Mouse (Mus musculus) heart, embryonic 14.5 days (tissue): ENCODE results near the gene Ninj1. TPM values are rescaled to one million over a fixed set of nuclear protein-coding genes. Genes with fewer than 3 reads are reported as not detected.

Experiments
- ATAC-seq: fragments of 200-750 bp; cut with Nextera tagmentation; 2 replicates; pipeline ENCODE4 v1.8.0; 2017; ENCODE audit warnings: low read depth, moderate TSS enrichment; ENCODE audit not compliant: insufficient number of reproducible peaks, insufficient read depth, low FRiP score
- H3K27ac ChIP-seq, 2 experiments: fragments of 200-500 bp in 1 of 2; fragments of 300-500 bp in 1 of 2; sonication (generic) in 1 of 2; replicated peaks in 1 of 2; 2 replicates each; pipeline ENCODE4 v1.5.1; 2012 to 2014; ENCODE audit warnings: low read depth in 2 of 2, low read length in 2 of 2, control low read depth in 1 of 2, mild to moderate bottlenecking in 1 of 2, mixed read lengths in 1 of 2; ENCODE audit not compliant: control insufficient read depth in 1 of 2, insufficient read depth in 1 of 2
- H3K27me3 ChIP-seq: fragments of 300-500 bp; sonication (generic); 2 replicates; pipeline ENCODE4 v1.6.1; 2014; ENCODE audit warnings: mild to moderate bottlenecking, low read length, control low read depth; ENCODE audit not compliant: control insufficient read depth, insufficient read depth
- H3K36me3 ChIP-seq: fragments of 300-500 bp; sonication (generic); 2 replicates; pipeline ENCODE4 v1.6.1; 2014; ENCODE audit warnings: mild to moderate bottlenecking, control low read depth, low read length, mixed read lengths; ENCODE audit not compliant: control insufficient read depth, insufficient read depth
- H3K4me1 ChIP-seq, 2 experiments: fragments of 200-500 bp in 1 of 2; fragments of 300-500 bp in 1 of 2; sonication (generic) in 1 of 2; 2 replicates each; pipeline ENCODE4 v1.6.1; 2012 to 2014; ENCODE audit warnings: low read length in 2 of 2, control low read depth in 1 of 2, mixed read lengths in 1 of 2; ENCODE audit not compliant: control insufficient read depth in 2 of 2, insufficient read depth in 2 of 2
- H3K4me2 ChIP-seq: fragments of 300-500 bp; sonication (generic); 2 replicates; pipeline ENCODE4 v1.6.1; 2014; ENCODE audit warnings: mild to moderate bottlenecking, low read length
- H3K4me3 ChIP-seq, 2 experiments: fragments of 200-500 bp in 1 of 2; fragments of 300-500 bp in 1 of 2; sonication (generic) in 1 of 2; 2 replicates each; pipeline ENCODE4 v1.5.1; 2012 to 2014; ENCODE audit warnings: low read length in 2 of 2, mild to moderate bottlenecking in 2 of 2, control low read depth in 1 of 2, low read depth in 1 of 2, moderate library complexity in 1 of 2; ENCODE audit not compliant: control insufficient read depth in 1 of 2, insufficient read depth in 1 of 2
- H3K9ac ChIP-seq: fragments of 300-500 bp; sonication (generic); 2 replicates; pipeline ENCODE4 v1.6.1; 2014; ENCODE audit warnings: mild to moderate bottlenecking, low read length
- H3K9me3 ChIP-seq: fragments of 300-500 bp; sonication (generic); 2 replicates; pipeline ENCODE4 v1.6.1; 2016; ENCODE audit warnings: low read length, control low read depth; ENCODE audit not compliant: control insufficient read depth
- WGBS: fragments of 180-500 bp; shearing (Covaris S2); extraction: QIAGEN DNeasy Blood & Tissue Kit; methylation state at CpG from one replicate; pipeline ENCODE4 v1.1.7; 2014; 5-methylcytosine and 5-hydroxymethylcytosine counted together
- polyA plus RNA-seq: library from polyadenylated mRNA; unstranded; fragments of >200 nt; fragmentation: Nextera tagmentation; extraction: Ambion mirVana; gene quantifications from 2 replicates; pipeline ENCODE4 v1.2.1, GENCODE M21; 2014

Gene Ninj1
- polyA plus RNA-seq, 1 experiment from 2014 or later, result 87.7 TPM

DNA sequence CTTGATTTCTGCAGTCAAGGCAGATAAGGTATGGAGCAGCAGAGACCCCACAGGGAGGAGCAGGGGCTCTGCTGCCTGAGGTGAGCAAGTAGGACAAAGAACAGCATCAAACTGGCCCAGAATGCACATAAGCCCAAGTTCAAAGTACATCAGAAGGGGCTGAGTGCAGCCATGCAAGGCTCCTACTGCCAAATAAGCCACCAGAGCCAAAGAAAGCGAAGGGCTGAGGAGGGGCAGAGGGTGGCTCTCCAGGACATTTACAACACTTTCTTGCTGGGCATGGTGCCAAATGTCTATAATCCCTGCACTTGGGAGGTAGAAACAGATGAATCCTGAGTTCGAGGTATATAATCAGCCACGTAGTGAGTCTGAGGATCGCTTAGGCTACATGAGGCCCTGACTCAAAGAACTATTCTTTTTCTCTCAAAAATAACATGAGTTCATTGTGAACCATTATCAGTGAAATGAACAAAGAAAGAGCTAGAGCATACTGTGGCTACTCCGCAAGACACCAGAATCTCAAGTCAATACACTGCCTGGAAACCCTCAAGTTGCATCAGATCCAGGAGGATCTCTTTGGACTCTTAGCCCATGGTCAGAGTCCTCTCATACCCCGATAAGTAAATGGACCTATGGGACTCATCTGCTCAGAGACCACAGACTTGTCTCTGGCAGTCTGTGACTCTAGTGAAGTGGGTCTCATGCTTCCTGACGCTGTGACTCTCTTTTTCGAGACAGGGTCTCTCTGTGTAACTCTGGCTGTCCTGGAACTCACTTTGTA is 46.7 kb downstream of the Ninj1 start:
- WGBS, result 82% methylated on average over 8 of the region's 8 CpGs
- H3K4me2 ChIP-seq, result no peak overlapping the region
- no peak overlapping the region for H3K9ac ChIP-seq
- H3K4me3 ChIP-seq, result no peak overlapping the region
- ATAC-seq, result no peak
- H3K36me3 ChIP-seq, result no peaks in the 10 kb centered on the region
- H3K27me3 ChIP-seq, result no peaks in the 10 kb centered on the region
- no peaks in the 10 kb centered on the region for H3K4me1 ChIP-seq
- no peaks in the 10 kb centered on the region for H3K9me3 ChIP-seq
- H3K27ac ChIP-seq, result no peak overlapping the region

- ATAC-seq, result no peak
- H3K27me3 ChIP-seq, result no peaks in the 10 kb centered on the region
- H3K9me3 ChIP-seq, result no peaks in the 10 kb centered on the region
- H3K36me3 ChIP-seq, result no peaks in the 10 kb centered on the region
- no peak overlapping the region for H3K4me3 ChIP-seq
- 91% methylated on average over 4 of the region's 4 CpGs for WGBS
- no peak overlapping the region for H3K27ac ChIP-seq
- no peak overlapping the region for H3K4me2 ChIP-seq
- H3K9ac ChIP-seq, result no peak overlapping the region
- no peaks in the 10 kb centered on the region for H3K4me1 ChIP-seq
Observed at GRCm38 (mm10) chr13:49234711-49235110, 47.4 kb downstream of the Ninj1 start.

GRCm38 (mm10) chr13:49237617-49238016 is 50.3 kb downstream of the Ninj1 start:
- 82% methylated on average over 8 of the region's 8 CpGs for WGBS

DNA sequence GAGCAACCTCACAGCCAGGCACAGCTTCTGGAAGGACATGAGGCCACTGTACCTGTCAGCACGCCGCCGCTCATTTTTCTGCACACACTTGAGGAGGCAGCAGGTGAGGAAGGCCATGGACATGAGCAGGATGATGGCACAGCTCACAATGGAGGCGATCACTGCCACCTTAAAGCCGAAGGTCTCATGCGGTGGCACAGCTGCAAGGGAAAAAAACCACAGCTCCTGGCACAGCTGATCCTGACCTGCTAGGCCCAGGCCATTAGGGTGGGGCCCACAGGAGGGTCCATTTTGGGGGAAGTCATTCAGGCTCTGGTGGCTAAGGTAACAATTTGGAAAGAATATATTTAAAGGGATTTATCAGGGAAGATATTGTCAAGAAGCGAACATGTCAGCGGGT is 51.5 kb downstream of the Ninj1 start:
- no peak overlapping the region for H3K4me2 ChIP-seq
- no peaks in the 10 kb centered on the region for H3K27me3 ChIP-seq
- no peaks in the 10 kb centered on the region for H3K9me3 ChIP-seq
- H3K4me3 ChIP-seq, result no peak overlapping the region
- ATAC-seq, result no peak
- H3K9ac ChIP-seq, result no peak overlapping the region
- no peaks in the 10 kb centered on the region for H3K36me3 ChIP-seq
- WGBS, result 90% methylated on average over 8 of the region's 8 CpGs
- H3K27ac ChIP-seq, result no peak overlapping the region
- H3K4me1 ChIP-seq, result peaks cover 0 to 5% of the 10 kb centered on the region in 2 experiments; a peak in 1 of 4 replicates

More at GRCm38 (mm10) chr13:49237617-49238016, 50.3 kb downstream of the Ninj1 start:
- no peak overlapping the region for H3K4me2 ChIP-seq
- H3K27ac ChIP-seq, result no peak overlapping the region
- peaks cover 0 to 3% of the 10 kb centered on the region in 2 experiments; a peak in 1 of 4 replicates for H3K4me1 ChIP-seq
- H3K9ac ChIP-seq, result no peak overlapping the region
- H3K9me3 ChIP-seq, result no peaks in the 10 kb centered on the region
- H3K4me3 ChIP-seq, result no peak overlapping the region
- ATAC-seq, result no peak
- H3K27me3 ChIP-seq, result no peaks in the 10 kb centered on the region
- H3K36me3 ChIP-seq, result no peaks in the 10 kb centered on the region

GRCm38 (mm10) chr13:49242321-49243065 is 55.2 kb downstream of the Ninj1 start:
- no peak for ATAC-seq
- Histone ChIP-seq H3K9ac (no peak overlapping the region), H3K4me3 (no peak overlapping the region), H3K9me3 (no peaks in the 10 kb centered on the region), H3K27me3 (peaks cover 14% of the 10 kb centered on the region), H3K27ac (no peak overlapping the region), H3K4me1 (peaks cover 8 to 14% of the 10 kb centered on the region in 2 experiments), H3K36me3 (no peaks in the 10 kb centered on the region), H3K4me2 (no peak overlapping the region)
- WGBS, result 44% methylated on average over 9 of the region's 9 CpGs

DNA sequence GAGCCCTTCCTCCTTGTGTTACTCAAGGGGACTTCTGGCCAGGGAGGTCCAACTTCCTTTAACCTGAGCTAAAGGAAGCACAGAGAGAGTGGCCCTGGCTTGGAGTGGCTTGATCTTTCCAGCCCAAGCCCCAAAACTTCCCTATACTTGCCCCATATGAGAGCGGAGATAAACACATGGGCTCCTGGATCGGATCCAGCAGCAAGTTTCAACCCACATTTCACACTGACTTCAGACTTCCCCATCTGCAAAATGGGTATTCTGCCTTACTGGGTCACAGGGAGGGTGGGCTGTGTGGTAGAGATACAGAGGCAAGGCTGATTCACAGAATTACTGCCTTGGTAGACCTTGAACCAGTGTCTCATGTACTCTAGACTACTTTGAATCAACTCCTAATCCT is 56.2 kb downstream of the Ninj1 start:
- Histone ChIP-seq H3K4me2 (no peak overlapping the region), H3K9ac (no peak overlapping the region), H3K36me3 (no peaks in the 10 kb centered on the region), H3K4me1 (peaks cover 13 to 18% of the 10 kb centered on the region in 2 experiments), H3K27ac (0 out of 4 replicates have a peak overlapping the region, but pooled peaks of 1 of the 2 experiments have one; percentile 2), H3K9me3 (no peaks in the 10 kb centered on the region), H3K4me3 (no peak overlapping the region), H3K27me3 (peaks cover 24% of the 10 kb centered on the region)
- WGBS, result 96% methylated on average over 2 of the region's 2 CpGs
- no peak for ATAC-seq

GRCm38 (mm10) chr13:49245251-49245650 is 58.0 kb downstream of the Ninj1 start:
- H3K9me3 ChIP-seq, result no peaks in the 10 kb centered on the region
- H3K9ac ChIP-seq, result no peak overlapping the region
- H3K27ac ChIP-seq, result no peak overlapping the region
- peaks cover 14 to 21% of the 10 kb centered on the region in 2 experiments for H3K4me1 ChIP-seq
- ATAC-seq, result no peak
- no peak overlapping the region for H3K4me3 ChIP-seq
- peaks cover 25% of the 10 kb centered on the region for H3K27me3 ChIP-seq
- no peak overlapping the region for H3K4me2 ChIP-seq
- WGBS, result 66% methylated on average over 4 of the region's 4 CpGs
- H3K36me3 ChIP-seq, result no peaks in the 10 kb centered on the region
